Mouse (Mus musculus) heart, postnatal 0 days (tissue): ENCODE results near the gene Ssr4.

Experiments
- CTCF ChIP-seq: IDR thresholded peaks from 2 replicates; pipeline ENCODE4 v1.5.1; 2016; ENCODE audit warnings: antibody characterized with exemption, control low read depth, low read depth
- EP300 ChIP-seq: IDR thresholded peaks from 2 replicates; pipeline ENCODE4 v1.6.1; 2016; ENCODE audit warnings: antibody characterized with exemption, low read depth

- TF ChIP-seq CTCF (no peak), EP300 (no peak)
Measured at GRCm38 (mm10) chrX:73758611-73759290, 28.1 kb upstream of the Ssr4 start.
